8 mouse cellular contexts compared by ENCODE assay signal in genomic region chr16:20715976-20716840, GRCm38 (mm10). TPM values are rescaled to one million over a fixed set of nuclear protein-coding genes. Genes with fewer than 3 reads are reported as not detected.
DNase-seq lines count a peak whose midpoint lies in the region.

No protein-coding gene starts in this region.

- peak overlapping the region; percentile 73 for H3K4me3 ChIP-seq in hindbrain, embryonic 10.5 days

- H3K27ac ChIP-seq in hindbrain, embryonic 10.5 days = peak overlapping the region; percentile 95

- peaks cover 42% of the 10 kb centered on the region for H3K36me3 ChIP-seq in hindbrain, embryonic 10.5 days

- DNase-seq in MEL-GATA-1-ER (ENCODE audit: extremely low read depth, low read depth) = peak; percentile 54
- peak; percentile 76 for DNase-seq in cerebellum, adult 8-10 months
- peak; percentile 78 for DNase-seq in forelimb bud, embryonic 11.5 days (ENCODE audit: low read depth, low spot score)
- peak; percentile 88 for DNase-seq in hindbrain, embryonic 10.5 days (ENCODE audit: low spot score)
- DNase-seq in layer of hippocampus, postnatal 14 days (ENCODE audit: low spot score in 2 of 2) = peak; percentile 81 to 82
- DNase-seq in lung, postnatal 10 days = peak; percentile 81
- peak; percentile 85 for DNase-seq in retina, embryonic 14.5 days (ENCODE audit: low spot score)
- peak; percentile 78 to 86 for DNase-seq in thymus, postnatal 36 days

- no peaks in the 10 kb centered on the region for H3K27me3 ChIP-seq in hindbrain, embryonic 10.5 days (ENCODE audit: insufficient read depth, poor library complexity, severe bottlenecking)

- H3K4me1 ChIP-seq in hindbrain, embryonic 10.5 days (replicated peaks) = peaks cover 54% of the 10 kb centered on the region

- under 1% methylated on average over 67 of the region's 68 CpGs for WGBS in hindbrain, embryonic 10.5 days

- no peaks in the 10 kb centered on the region for H3K9me3 ChIP-seq in hindbrain, embryonic 10.5 days

RNA-seq across cellular contexts. Expression of gene Polr2h, which starts 1.3 kb away (rescaled TPM):
- 114 and 140 TPM in 2 replicates for polyA plus RNA-seq in hindbrain, embryonic 10.5 days (2016; fragmentation: Nextera tagmentation; extraction: Ambion mirVana)
- total RNA-seq in layer of hippocampus, postnatal 14 days (2021) = 10 to 100 TPM; 22.4 to 25.7 TPM

RNA-seq across cellular contexts. Expression of gene Clcn2, which starts 1.3 kb away (rescaled TPM):
- 15.5 and 22.1 TPM in 2 replicates for polyA plus RNA-seq in hindbrain, embryonic 10.5 days (2016; fragmentation: Nextera tagmentation; extraction: Ambion mirVana)
- 10 to 100 TPM; 49.9 to 60.4 TPM for total RNA-seq in layer of hippocampus, postnatal 14 days (2021)

RNA-seq across cellular contexts. Expression of gene Chrd, which starts 16.7 kb away (rescaled TPM):
- 1.6 and 3.6 TPM in 2 replicates for polyA plus RNA-seq in hindbrain, embryonic 10.5 days (2016; fragmentation: Nextera tagmentation; extraction: Ambion mirVana)
- total RNA-seq in layer of hippocampus, postnatal 14 days (2021) = 10 to 100 TPM; 36.4 to 45.8 TPM

RNA-seq across cellular contexts. Expression of gene Thpo, which starts 18.1 kb away (rescaled TPM):
- 0.30 and 0.77 TPM in 2 replicates for polyA plus RNA-seq in hindbrain, embryonic 10.5 days (2016; fragmentation: Nextera tagmentation; extraction: Ambion mirVana)
- total RNA-seq in layer of hippocampus, postnatal 14 days (2021) = 1 to 10 TPM; 5.0 to 5.9 TPM

RNA-seq across cellular contexts. Expression of gene Fam131a, which starts 23.2 kb away (rescaled TPM):
- polyA plus RNA-seq in hindbrain, embryonic 10.5 days (2016; fragmentation: Nextera tagmentation; extraction: Ambion mirVana) = 6.7 and 9.4 TPM in 2 replicates
- 100 to 1,000 TPM; 432 to 446 TPM for total RNA-seq in layer of hippocampus, postnatal 14 days (2021)

Comparison
In these comparisons a context has a peak if more than half of its experiments do, and no peak if none do; other contexts are left out.
1. Peak in every context shown above with its lines: DNase-seq, H3K4me3 ChIP-seq and H3K27ac ChIP-seq.